Mouse (Mus musculus): Measurements from ENCODE around the gene Epha1. TPM values are rescaled to one million over a fixed set of nuclear protein-coding genes. Genes with fewer than 3 reads are reported as not detected.
A peak's percentile ranks its signal among the peaks of the same experiment; 100 is the strongest.

Epha1 gene
- total and polyA plus RNA-seq, 3 experiments: not detected

- Histone ChIP-seq H3K79me2 (replicated peaks; ENCODE audit: control insufficient read depth, extremely low read depth, insufficient read depth, poor library complexity, severe bottlenecking) (no peaks in the 10 kb centered on the region), H3K27me3 (replicated peaks) (no peaks in the 10 kb centered on the region), H3K4me2 (ENCODE audit: insufficient read depth, low read depth, poor library complexity, severe bottlenecking) (no peak overlapping the region), H3K9me3 (replicated peaks; ENCODE audit: low read length) (no peaks in the 10 kb centered on the region), H3K36me3 (replicated peaks in 1 of 2; ENCODE audit: control insufficient read depth in 1 of 2, insufficient read depth in 1 of 2, low read length in 1 of 2) (no peaks in the 10 kb centered on the region), H3K27ac (ENCODE audit: insufficient read depth, low read depth) (no peak overlapping the region), H3K4me1 (ENCODE audit: control insufficient read depth in 1 of 2, insufficient read depth in 2 of 2) (peaks cover 0 to 17% of the 10 kb centered on the region in 2 experiments; a peak in 2 of 4 replicates), H3K9ac (ENCODE audit: insufficient read depth, low read depth) (no peak overlapping the region), H3K4me3 (replicated peaks in 1 of 3; ENCODE audit: low read depth in 2 of 3, low read length in 2 of 3, poor library complexity in 1 of 3) (no peak overlapping the region)
- DNase-seq (ENCODE audit: extremely low read depth): no peak
- TF ChIP-seq USF1 (IDR thresholded peaks at IDR 0.05; ENCODE audit: low read depth, low read length) (no peak), E2F4 (IDR thresholded peaks at IDR 0.05; ENCODE audit: insufficient replicate concordance, low read depth, low read length) (no peak), ZMIZ1 (IDR thresholded peaks at IDR 0.05; ENCODE audit: low read depth, low read length) (no peak), MEF2A (IDR thresholded peaks at IDR 0.05; ENCODE audit: borderline replicate concordance, low read depth, low read length) (no peak), MAX (IDR thresholded peaks at IDR 0.05; ENCODE audit: low read length) (no peak), CTCF (conservative IDR thresholded peaks at IDR 0.05 in 1 of 2, IDR thresholded peaks at IDR 0.05 in 1 of 2; ENCODE audit: low read depth in 2 of 2, low read length in 2 of 2) (no peak), NELFE (IDR thresholded peaks at IDR 0.05; ENCODE audit: low read depth, low read length) (no peak), SMC3 (IDR thresholded peaks at IDR 0.05; ENCODE audit: low read depth, low read length) (no peak), POLR2A (IDR thresholded peaks at IDR 0.05; ENCODE audit: low read depth, low read length) (no peak), MYC (IDR thresholded peaks at IDR 0.05; ENCODE audit: low read depth, low read length) (no peak), PAX5 (IDR thresholded peaks at IDR 0.05; ENCODE audit: low read length) (no peak)
- in situ Hi-C loops (cut with MboI; ENCODE audit: low pct_ligation_motif_present, low pct_unique_long_range_greater_than_20kb, low sequenced_read_pairs) (no loop called here), dilution Hi-C loops (cut with MboI; ENCODE audit: extremely low pct_ligation_motif_present, extremely low pct_unique_long_range_greater_than_20kb, low sequenced_read_pairs) (no loop called here)
Observed at GRCm38 (mm10) chr6:42374701-42375100, 1.6 kb upstream of the Epha1 start.

DNA sequence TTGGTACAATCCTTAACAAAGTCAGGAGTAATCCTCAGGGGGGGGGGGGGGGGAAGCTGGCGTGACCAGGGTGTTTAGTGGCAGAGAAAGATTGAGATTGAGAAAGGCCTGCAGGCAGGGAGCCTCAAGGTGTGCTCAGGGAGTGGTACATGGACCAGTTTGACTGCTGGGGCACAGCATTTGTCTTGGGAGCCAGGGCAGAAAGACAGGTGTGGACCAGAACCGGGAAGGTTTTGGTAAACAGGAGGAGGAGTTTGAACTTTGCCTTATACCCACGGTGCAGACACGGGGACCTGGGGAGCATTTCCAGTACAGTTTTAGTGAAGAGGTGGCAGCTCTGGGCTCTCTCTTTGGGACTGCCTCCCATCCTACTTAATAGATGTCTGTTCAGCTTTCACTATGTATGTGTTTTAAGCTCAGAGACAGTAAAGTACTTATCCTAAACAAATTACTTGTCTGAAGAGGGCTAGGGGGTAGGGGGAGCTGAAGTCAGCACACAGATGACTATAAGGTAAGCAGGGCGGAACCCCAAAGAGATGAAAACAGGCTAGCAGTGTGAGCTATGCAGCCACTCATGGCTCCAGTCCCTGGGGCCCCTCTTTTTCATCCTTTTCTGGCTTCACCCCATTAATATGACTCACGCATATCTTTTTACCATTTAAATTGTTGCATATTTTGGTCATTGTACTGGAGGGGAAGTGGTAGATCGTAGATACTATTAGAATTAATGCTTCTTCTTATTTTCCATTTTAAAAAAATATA is 782 bp upstream of the Epha1 start:
- Histone ChIP-seq H3K9ac (ENCODE audit: insufficient read depth, low read depth) (no peak overlapping the region), H3K4me3 (replicated peaks in 1 of 3; ENCODE audit: low read depth in 2 of 3, low read length in 2 of 3, poor library complexity in 1 of 3) (no peak overlapping the region)

More for the DNA sequence above, 782 bp upstream of the Epha1 start:
- Histone ChIP-seq H3K4me2 (ENCODE audit: insufficient read depth, low read depth, poor library complexity, severe bottlenecking) (peak overlapping the region; percentile 85), H3K27ac (ENCODE audit: insufficient read depth, low read depth) (no peak overlapping the region), H3K9me3 (replicated peaks; ENCODE audit: low read length) (no peaks in the 10 kb centered on the region), H3K27me3 (replicated peaks) (no peaks in the 10 kb centered on the region), H3K79me2 (replicated peaks; ENCODE audit: control insufficient read depth, extremely low read depth, insufficient read depth, poor library complexity, severe bottlenecking) (no peaks in the 10 kb centered on the region), H3K36me3 (replicated peaks in 1 of 2; ENCODE audit: control insufficient read depth in 1 of 2, insufficient read depth in 1 of 2, low read length in 1 of 2) (no peaks in the 10 kb centered on the region), H3K4me1 (ENCODE audit: control insufficient read depth in 1 of 2, insufficient read depth in 2 of 2) (peaks cover 0 to 17% of the 10 kb centered on the region in 2 experiments; a peak in 2 of 4 replicates)
- TF ChIP-seq MAX (IDR thresholded peaks at IDR 0.05; ENCODE audit: low read length): no peak
- no peak for TF ChIP-seq JUND (conservative IDR thresholded peaks at IDR 0.05; ENCODE audit: low read depth, low read length)
- no peak for TF ChIP-seq NRF1 (IDR thresholded peaks at IDR 0.05; ENCODE audit: low read depth, low read length)
- no peak for TF ChIP-seq POLR2A (IDR thresholded peaks at IDR 0.05; ENCODE audit: low read depth, low read length)
- TF ChIP-seq KAT2A (IDR thresholded peaks at IDR 0.05; ENCODE audit: insufficient replicate concordance, low read length): no peak
- no peak for TF ChIP-seq CHD2 (IDR thresholded peaks at IDR 0.05; ENCODE audit: low read length)
- TF ChIP-seq E2F4 (IDR thresholded peaks at IDR 0.05; ENCODE audit: insufficient replicate concordance, low read depth, low read length): no peak
- TF ChIP-seq SMC3 (IDR thresholded peaks at IDR 0.05; ENCODE audit: low read depth, low read length): no peak
- no peak for TF ChIP-seq USF1 (IDR thresholded peaks at IDR 0.05; ENCODE audit: low read depth, low read length)
- TF ChIP-seq SIN3A (IDR thresholded peaks at IDR 0.05; ENCODE audit: low read length): no peak
- no peak for TF ChIP-seq ZMIZ1 (IDR thresholded peaks at IDR 0.05; ENCODE audit: low read depth, low read length)
- no peak for TF ChIP-seq UBTF (IDR thresholded peaks at IDR 0.05; ENCODE audit: low read depth, low read length)
- no peak for TF ChIP-seq USF2 (conservative IDR thresholded peaks at IDR 0.05; ENCODE audit: low read depth, low read length)
- TF ChIP-seq MAZ (IDR thresholded peaks at IDR 0.05; ENCODE audit: low read depth, low read length): no peak
- no peak for TF ChIP-seq RCOR1 (conservative IDR thresholded peaks at IDR 0.05; ENCODE audit: low read depth, low read length)
- TF ChIP-seq ETS1 (conservative IDR thresholded peaks at IDR 0.05; ENCODE audit: low read depth, low read length): no peak
- TF ChIP-seq PAX5 (IDR thresholded peaks at IDR 0.05; ENCODE audit: low read length): no peak
- no peak for TF ChIP-seq RAD21 (IDR thresholded peaks at IDR 0.05; ENCODE audit: low read depth, low read length)
- no peak for TF ChIP-seq GABPA (IDR thresholded peaks at IDR 0.05; ENCODE audit: insufficient replicate concordance, low read depth, low read length)
- no peak for TF ChIP-seq POLR2AphosphoS2 (IDR thresholded peaks at IDR 0.05; ENCODE audit: low read depth, low read length)
- no peak for DNase-seq (ENCODE audit: extremely low read depth)
- dilution Hi-C loops (cut with MboI; ENCODE audit: extremely low pct_ligation_motif_present, extremely low pct_unique_long_range_greater_than_20kb, low sequenced_read_pairs): no loop called here
- in situ Hi-C loops (cut with MboI; ENCODE audit: low pct_ligation_motif_present, low pct_unique_long_range_greater_than_20kb, low sequenced_read_pairs): no loop called here

Measured in CH12.LX (cell line).